Mouse (Mus musculus) heart, adult 9 months (tissue): ENCODE data around the gene Cipc.

Experiments used
- DNase-seq, 2 experiments: peaks; one replicate each; pipeline ENCODE4 v3.0.0; 2022; ENCODE audit warnings: low spot score in 2 of 2

Gene Cipc

DNA sequence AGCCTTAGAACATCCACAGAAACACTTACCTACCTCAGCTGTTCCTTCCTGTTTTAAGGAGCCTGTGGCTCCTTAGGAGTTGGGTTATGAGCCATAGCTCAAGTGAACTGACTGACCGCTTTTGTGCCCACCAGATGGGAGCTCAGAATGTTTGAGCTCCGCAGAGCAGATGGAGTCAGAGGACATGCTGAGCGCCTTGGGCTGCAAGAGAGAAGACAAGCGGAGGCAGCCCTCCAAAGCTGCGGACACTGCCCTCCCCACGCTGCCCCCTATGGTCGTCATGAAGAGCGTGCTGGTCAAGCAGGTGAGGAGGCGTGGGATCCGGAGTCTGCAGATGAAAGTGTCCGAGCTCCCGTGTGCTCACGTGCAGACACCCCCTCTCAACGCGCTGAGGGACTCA lies 13.3 kb downstream of the Cipc start:
- no peak for DNase-seq

DNA sequence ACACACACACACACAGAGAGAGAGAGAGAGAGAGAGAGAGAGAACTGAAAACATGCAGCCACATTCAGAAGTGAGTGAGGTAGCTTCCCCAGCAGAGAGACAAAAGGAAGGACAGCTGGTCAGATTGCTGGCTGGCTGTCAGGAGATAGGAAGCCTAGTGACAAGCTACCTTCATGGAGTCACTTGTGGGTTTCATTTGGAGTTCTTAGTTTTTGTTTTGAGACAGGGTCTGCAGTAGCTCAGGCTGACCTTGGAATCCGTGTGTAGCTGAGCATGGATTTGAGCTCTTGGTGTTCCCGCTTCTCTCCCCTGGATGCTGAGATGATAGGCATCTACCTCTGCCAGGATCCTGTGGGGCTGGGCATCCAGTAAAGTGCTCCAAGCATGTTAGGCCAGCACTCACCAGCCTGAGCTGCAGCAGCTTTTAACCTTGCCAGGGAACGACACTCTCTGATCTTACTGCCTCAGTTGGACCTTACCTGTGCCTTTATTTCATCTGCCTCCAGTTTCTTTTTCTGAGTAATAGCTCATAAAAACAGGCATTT lies 14.0 kb downstream of the Cipc start:
- no peak for DNase-seq

DNA sequence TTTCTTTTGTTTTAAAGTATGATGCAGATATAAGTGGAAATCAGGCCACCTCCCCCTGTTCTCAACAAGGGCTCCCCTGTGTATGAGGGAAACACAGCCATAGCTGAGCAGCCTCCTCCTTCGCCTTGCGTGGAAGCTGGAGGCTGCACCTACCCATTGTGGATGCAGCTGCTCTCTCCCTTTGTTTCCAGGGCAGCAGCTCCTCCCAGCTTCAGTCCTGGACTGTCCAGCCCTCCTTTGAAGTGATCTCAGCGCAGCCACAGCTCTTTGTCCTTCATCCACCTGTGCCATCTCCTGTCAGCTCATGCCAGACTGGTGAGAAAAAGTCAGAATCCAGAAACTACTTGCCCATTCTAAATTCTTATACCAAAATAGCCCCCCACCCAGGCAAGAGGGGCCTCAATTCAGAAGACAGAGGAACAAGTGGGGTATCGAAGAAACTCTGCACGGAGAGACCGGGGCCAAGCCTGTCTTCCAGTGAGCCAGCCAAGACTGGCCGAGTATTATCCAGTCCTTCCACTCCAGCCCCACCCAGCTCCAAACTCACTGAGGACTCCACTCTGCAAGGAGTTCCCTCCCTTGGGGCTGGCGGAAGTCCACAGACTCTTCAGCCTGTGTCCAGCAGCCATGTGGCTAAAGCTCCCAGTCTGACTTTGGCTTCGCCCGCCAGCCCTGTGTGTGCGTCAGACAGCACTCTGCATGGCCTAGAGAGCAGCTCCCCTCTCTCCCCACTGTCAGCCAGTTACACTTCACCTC lies 14.9 kb downstream of the Cipc start:
- DNase-seq: peak; percentile 73 to 80

DNA sequence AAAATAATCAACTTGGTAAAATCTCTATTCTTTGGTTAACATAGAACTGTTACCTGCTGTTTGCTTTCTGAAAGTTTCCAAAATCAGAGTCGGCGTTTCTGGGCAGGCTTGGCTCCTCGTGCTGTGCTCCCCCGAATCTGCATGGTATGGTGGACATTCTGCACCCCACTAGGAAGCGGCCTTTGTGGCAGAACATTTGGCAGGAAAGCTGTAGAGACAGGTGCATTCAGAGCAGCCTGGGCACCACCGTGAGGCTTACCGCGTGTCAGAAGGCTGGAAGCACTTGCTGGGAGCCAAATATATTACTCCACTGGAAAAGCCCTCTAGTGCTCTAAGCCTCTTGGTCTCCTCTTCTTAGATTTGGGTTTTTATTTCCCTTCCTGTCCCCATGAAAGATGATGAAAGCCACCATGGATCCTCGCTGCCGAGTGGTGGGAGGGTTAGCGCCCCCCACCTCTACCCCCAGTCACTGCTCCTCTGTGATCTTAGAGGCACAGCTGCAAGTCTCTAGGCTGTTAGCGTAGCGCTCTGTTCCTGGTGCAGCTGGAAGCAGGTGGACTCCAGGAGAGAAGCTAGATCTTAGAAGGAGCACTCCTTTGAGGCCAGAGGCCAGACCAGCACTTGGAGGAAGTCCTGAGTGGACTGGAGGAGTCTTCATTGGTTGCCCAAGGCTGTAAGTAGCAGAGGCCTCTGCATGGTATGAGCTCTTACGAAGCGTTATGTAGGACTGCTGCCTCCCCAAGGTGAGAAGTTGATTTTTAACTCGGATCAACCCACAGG lies 17.6 kb downstream of the Cipc start:
- DNase-seq: no peak

DNA sequence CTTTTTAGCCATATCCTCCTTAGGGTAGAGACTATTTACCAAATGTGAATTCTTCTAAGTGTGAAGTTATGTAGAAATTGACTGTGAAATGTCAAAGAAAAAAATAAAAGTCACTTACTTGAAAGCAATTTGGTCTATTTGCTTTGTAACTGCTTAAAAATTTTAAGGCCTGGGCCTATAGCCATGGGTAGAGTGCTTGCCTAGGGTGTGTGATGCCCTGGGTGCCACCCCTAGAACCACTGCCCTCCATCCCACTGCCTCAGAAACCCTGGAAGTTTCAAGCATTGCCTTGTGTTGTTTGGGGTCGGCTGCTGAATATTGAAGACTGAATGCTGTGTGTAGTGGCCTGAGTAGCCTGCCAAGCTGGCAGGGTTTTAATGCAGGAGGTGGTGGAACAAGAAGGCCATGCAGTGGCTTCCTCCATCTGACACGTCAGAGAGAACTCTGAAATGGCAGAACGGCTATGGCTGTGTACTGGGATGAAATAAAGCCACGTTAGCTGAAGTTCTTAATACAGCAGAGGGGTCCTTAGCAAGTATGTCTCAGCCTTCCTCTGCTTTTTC lies 18.5 kb downstream of the Cipc start:
- no peak for DNase-seq

DNA sequence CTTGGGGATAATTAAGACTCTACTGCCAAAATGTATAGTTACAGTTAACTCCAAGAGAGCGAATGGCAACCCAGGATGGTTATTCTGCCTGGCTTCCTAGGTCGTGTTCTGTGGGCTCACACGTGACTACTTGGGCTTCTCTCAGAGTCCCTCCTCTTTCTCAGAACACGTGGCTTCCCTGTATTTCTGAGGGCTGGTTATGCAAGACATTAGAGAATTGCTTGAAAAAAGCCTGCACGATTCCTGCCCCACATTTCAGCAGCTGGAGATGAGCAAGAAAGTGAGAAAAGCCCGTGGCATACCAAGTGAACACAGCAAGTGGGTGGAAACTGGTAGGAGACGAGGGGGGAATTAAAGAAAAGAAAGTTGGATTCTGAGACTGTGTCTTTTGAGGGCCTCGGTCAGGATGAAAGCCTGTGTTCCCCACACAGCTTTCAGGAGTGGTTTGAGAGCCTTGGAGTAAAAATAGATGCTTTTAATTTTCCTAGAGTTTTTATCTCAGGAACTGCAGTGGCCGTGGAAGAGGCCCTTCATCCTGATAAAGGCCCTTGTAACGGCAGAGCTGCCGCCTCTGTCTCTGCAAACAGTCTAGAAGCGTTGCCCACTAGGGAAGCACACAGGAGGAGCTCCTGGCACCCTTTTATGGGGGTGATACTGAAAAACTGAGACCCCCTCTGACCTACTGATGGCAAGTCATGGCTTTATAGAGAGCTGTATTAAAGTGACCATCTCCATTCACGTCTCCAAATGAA lies 21.8 kb downstream of the Cipc start:
- peak; percentile 74 to 82 for DNase-seq

DNA sequence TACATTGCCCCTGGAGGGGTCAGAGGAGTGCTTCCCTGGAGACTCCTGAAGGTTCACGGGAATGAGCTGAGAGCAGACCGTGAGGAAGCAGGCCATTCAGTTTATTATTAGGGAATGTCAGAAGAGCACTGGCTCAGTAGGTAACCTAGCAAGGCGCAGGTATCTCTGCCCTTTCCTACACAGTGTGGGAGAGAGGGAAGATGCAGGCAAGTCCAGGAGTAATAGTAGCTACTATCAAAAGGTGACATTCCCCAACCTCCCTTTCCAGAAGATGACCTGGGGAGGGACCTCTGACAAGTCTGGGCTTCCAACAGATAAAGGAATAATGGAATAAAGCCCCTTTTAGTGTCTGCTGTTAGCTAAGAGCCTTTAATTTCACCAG lies 22.4 kb downstream of the Cipc start:
- no peak for DNase-seq

DNA sequence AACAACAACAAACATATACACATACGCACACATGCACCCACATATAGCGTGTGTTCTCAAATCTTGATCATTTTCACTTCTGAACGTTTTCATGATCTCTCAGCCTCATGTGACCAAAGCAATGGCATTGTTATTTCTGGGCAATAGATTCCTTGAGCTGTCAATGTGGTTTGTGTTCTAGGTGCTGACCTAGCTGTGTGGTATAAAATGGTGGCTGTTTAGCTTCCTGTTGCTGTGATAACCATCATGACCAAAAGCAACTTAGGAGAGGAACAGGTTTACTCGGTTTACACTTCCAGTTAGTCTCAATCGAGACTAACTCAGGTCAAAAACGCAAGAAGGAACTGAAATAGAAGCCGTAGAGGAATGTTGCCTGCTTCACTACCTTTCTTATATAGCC lies 24.2 kb downstream of the Cipc start:
- no peak for DNase-seq

DNA sequence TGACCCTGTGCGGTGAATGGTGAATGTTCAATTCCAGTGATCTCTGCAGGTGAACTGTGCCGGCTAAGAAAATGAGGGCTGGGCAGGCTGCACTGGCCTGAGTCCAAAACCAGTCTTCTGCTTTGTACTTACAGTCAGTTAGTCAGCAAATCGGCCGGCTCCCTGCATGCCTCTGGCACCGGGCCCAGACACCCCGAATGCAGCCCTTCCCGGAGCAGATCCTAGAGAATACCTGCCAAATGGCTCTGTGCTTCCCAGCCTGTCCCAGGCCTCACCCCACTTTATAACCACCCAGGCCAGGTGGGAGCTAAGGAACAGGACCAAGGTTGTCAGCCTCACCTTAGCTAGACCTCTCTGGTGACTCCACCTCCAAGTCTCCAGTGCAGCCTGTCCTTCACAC lies 26.4 kb downstream of the Cipc start:
- DNase-seq: peak in 1 of 2 experiments; percentile 32

DNA sequence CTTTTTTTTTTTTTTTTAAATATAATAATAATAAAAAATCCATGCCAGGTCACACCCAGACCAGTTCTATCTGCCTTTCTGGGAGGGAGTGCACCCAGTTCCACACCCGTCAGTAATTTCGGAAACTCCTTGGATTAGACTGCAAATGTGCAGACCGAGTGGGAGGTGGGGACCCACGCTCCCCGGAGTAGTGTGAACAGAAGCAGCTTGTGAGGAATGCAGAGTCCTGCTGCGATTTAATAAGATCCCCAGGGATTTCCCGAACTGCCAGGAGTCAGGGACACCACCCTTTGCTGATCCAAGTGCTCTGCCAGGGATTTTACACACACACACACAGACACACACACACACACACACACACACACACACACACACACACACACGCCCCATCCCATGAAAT lies 26.9 kb downstream of the Cipc start:
- DNase-seq: no peak

DNA sequence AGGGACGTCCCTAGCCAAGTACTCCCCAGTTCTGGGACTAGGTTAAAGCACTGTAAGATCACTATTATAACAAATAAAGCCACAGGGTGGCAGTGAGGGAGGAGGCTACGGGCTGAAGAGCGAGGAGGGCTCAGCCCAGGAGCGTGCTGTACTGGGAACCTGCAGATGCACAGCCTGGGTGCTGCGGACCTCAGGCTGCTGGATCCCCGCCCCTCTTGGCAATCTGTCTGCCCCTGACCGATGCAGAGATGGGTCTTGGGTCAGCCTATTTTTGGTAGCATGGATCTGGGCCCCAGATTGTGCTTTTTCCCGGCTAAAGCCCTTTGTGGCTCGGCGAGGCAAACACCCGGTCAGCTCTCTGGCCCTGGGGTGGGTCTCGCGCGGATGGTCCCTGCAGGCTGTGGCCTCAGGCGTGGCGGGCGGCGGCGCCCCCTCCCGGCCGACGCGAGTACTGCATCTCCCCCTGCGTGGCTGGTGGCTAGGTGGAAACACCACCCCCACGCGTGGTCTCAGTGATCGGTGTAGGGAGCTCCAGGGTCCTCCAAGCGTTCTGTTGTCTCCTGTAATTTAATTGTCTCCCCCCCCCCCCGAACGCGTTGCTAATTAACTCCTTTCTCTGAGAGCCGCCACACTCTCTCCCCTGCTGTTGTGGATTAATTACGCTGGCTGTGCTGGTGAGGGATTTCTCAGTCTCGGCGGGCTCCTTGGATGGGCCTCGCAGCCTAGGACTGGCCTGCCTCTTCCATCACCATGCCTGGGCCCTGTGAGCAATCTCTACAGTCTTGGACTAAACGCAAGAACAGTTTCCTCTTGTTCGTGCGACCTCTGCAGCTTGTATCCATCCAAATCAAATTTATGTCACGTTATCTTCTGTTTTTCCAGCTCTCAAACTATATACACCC lies 27.8 kb downstream of the Cipc start:
- DNase-seq: peak; percentile 73 to 78

DNA sequence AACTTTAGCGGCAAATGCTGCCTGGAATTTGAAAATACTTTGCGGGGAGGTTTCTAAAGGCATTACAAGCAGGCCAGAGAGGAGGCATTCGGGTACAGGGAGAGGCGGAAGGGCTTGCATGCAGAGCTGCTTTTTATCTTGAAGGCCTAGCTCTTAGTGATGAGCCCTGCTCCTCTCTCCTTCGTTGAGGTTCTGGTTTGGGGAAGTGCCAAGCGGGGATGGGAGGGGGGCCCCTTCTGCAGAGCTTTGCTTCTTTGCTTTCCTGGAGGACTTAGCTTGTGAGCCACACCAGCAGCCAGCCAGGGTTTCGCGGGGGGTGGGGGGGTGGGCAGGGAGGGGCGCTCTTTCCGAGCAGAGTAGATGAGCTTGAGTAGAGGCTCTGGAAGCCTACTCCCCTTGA lies 28.9 kb downstream of the Cipc start:
- no peak for DNase-seq

DNA sequence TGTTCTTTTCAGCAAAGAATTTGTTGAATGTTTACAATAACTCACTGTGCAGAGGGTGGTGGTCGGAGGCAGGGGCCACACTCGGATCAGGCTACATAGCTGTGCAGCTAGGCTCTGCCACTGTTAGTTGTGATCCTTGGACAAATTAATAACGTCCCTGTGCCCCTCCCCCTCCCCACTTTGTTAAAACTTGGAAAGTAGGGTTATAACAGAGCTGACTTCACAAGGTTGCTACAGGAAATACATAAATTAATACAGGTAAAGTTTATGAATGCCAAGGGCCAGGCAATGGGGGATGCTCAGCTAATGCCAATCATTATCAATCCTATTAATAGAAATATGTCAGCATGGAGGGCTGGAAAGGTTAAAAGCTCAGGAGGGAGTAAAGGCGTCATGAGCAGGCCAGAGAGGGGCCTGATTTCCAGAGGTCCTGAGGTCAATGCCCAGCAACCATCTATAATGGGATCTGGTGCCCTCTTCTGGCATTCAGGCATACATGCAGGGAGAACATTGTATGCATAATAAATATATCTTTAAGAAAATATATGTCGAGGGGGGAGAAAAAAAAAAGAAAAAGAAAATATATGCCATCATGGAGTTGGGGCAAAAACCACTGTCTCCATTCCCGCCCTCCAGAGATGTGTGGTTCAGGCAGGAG lies 29.8 kb downstream of the Cipc start:
- no peak for DNase-seq

DNA sequence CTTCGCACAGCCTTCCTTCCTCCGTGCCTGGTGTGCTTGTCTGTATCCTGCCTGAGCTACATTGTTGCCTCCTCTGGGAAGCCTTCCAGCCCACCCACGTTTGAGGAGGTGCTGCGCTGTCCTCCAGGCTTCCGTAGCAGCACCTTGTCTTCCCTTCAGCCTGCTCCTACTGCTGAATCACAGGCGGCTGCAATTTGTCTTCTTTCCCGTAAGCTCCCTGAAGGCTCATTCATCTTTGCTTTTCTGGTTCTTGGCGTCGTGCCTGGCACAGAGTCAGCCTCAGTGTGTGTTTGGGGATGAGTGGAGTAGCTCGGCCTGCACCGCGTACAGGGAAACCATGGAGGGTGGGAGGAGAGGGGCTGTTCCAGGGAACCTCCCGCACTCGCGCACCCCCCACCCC lies 31.0 kb downstream of the Cipc start:
- DNase-seq: no peak

DNA sequence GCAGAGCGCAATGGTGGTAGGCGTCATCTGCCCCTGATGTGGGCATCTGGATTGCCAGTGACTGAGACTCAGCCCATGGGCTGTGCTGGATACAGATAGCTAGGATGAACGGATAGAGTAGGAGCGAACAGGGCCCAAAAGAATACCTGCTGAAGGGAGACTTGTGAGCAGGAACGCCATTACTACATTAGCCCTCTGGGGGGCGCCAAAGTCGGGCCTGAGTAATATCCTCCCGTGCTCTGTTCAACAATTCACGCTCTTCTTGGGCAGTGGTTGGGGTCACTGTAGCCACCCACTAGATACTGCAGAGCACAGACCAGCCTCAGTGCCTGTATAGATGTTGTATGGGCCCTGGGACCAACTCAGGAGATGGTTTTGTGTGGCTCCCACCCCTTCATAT lies 34.3 kb downstream of the Cipc start:
- no peak for DNase-seq

DNA sequence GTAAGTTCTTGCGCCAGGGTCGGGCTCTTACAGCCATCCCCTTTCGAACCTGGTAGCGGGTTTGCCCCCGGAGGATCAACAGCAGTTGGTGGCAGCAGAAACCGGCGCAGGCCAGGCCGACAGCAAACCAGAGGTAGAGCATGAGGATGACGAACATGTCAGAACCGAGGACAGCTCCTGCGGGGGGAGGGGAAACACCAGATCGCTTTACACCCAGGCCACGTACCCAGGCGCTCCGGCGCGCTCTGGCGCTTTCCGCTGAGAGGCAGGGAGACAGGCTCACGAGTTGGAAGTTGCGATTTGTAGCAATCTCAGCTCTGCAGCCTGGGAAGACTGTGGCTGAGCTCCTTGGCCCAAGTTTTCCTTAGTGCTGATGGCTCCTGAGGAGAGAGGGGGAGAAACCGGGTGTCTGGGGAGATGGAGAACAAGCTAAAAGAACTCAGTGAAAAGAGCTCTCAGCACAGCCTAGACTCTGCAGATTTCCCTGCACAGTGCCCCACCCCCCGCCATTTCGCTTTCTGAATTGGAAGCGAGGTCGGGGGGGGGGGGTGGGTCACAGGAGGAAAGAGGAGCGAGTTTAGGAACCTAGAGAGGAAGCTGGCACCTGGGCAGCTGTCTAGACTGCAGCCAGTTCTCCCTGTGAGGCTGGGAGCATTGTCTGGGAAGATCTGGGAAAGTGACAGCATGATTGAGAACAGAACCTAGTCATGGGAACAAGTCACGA lies 36.8 kb downstream of the Cipc start:
- peak in 1 of 2 experiments; percentile 42 for DNase-seq

DNA sequence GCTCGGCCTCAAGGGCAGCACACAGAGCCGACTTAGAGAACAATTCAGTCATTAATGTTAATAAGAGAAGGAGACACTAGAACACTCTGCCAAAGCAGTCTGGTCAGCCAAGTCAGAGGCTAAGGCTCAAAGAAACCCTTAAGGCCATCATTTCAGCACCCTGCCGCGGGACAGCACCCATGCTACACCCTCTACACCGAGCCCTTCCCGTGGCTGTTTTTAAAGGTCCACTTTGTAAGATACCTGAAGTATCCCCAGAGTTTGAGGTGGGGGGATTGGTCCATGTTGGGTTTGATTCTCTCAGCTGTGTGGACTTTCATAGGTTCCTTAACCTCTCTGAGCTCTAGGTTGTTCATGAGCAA lies 37.3 kb downstream of the Cipc start:
- no peak for DNase-seq

DNA sequence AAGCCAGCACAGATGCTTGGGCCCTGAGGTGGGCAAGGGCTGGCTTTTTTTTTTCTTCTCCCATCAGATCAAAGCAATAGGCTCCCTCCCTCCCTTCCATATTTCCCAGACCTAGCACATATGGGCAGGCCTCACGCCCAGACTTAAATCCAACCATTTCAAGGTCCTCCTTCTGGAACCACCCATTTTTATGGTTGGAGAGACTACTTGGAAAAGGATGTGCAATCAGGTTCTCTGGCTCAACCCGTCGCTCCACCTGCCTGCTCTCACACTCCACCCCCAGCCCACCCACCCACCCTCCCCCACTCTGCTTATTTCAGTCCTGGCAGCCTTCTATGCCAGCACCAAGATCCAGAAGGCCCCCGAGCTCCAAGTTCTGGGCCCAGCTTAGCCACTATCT lies 39.7 kb downstream of the Cipc start:
- no peak for DNase-seq

DNA sequence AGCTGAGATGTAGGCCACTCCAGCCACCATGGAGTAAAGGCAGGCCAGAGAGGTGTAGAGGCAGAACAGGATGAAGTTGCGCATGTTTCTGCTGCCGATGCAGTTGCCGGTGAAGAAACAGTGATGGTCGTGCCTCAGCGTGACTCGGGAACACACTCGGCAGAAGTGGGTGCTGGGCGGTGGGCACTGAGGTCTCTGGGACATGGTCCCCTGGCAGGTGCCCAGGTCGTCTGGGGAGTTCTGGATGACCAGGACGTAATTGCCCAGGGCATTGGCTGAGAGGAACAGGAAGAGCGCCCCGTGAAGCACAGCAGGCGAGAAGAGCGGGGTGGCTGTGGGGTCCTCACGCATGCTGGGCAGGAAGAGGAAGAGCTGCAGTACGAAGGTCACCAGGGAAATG lies 41.4 kb downstream of the Cipc start:
- DNase-seq: no peak

DNA sequence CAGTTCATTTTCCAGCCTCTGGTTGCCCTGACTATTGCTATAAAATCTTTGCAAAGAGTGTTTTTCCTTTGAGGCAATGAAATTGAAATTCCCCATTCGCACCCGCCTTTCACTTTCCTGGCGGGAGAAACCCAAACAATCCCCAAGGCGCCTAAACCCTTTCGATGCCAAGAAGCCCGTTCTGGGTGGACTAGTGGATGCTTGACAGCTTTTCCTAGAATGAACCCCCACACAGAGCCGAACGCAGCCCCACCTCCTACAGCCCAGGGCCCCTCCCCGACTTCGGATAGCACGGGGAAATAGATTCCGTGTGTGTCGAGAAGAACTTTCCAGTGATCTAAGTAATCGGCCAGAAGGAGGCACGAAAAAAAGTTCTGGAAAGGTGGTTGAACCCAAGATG lies 42.5 kb downstream of the Cipc start:
- DNase-seq: no peak
